Mouse (Mus musculus): ENCODE measurements around the gene Cdrt4. TPM values are rescaled to one million over a fixed set of nuclear protein-coding genes. Genes with fewer than 3 reads are reported as not detected.

Cdrt4 gene
- polyA plus RNA-seq, 1 experiment: not detected

- TF ChIP-seq CTCF (IDR thresholded peaks at IDR 0.05; ENCODE audit: insufficient read depth, low read depth, low read length): no peak
- no peak for TF ChIP-seq POLR2A (IDR thresholded peaks at IDR 0.05; ENCODE audit: insufficient read depth, low read depth, low read length)
- Histone ChIP-seq H3K27ac (ENCODE audit: insufficient read depth, low read depth, low read length) (no peak overlapping the region), H3K4me1 (ENCODE audit: control insufficient read depth, insufficient read depth, low read length) (peaks cover 6% of the 10 kb centered on the region; the same call in 1 of the 2 replicates), H3K4me3 (ENCODE audit: insufficient read depth, low read depth, low read length) (no peak overlapping the region)
- WGBS: 85% methylated on average over 6 of the region's 6 CpGs
Observed at GRCm38 (mm10) chr11:63018083-63018622, 67.2 kb downstream of the Cdrt4 start.

GRCm38 (mm10) chr11:63020633-63021032 lies 69.6 kb downstream of the Cdrt4 start:
- Histone ChIP-seq H3K4me3 (ENCODE audit: insufficient read depth, low read depth, low read length) (no peak overlapping the region), H3K27ac (ENCODE audit: insufficient read depth, low read depth, low read length) (no peak overlapping the region), H3K4me1 (ENCODE audit: control insufficient read depth, insufficient read depth, low read length) (peaks cover 6% of the 10 kb centered on the region; the same call in 1 of the 2 replicates)
- TF ChIP-seq CTCF (IDR thresholded peaks at IDR 0.05; ENCODE audit: insufficient read depth, low read depth, low read length) (no peak), POLR2A (IDR thresholded peaks at IDR 0.05; ENCODE audit: insufficient read depth, low read depth, low read length) (no peak)

- WGBS: 86% methylated on average over 5 of the region's 5 CpGs
Observed at GRCm38 (mm10) chr11:63021141-63021806, 70.3 kb downstream of the Cdrt4 start.

GRCm38 (mm10) chr11:63023461-63023860 lies 72.5 kb downstream of the Cdrt4 start:
- Histone ChIP-seq H3K4me1 (ENCODE audit: control insufficient read depth, insufficient read depth, low read length) (peaks cover 10% of the 10 kb centered on the region), H3K4me3 (ENCODE audit: insufficient read depth, low read depth, low read length) (no peak overlapping the region), H3K27ac (ENCODE audit: insufficient read depth, low read depth, low read length) (no peak overlapping the region)
- WGBS: 70% methylated on average over 5 of the region's 5 CpGs
- no peak for TF ChIP-seq CTCF (IDR thresholded peaks at IDR 0.05; ENCODE audit: insufficient read depth, low read depth, low read length)
- no peak for TF ChIP-seq POLR2A (IDR thresholded peaks at IDR 0.05; ENCODE audit: insufficient read depth, low read depth, low read length)

More at GRCm38 (mm10) chr11:63021141-63021806, 70.3 kb downstream of the Cdrt4 start:
- Histone ChIP-seq H3K4me3 (ENCODE audit: insufficient read depth, low read depth, low read length) (no peak overlapping the region), H3K27ac (ENCODE audit: insufficient read depth, low read depth, low read length) (no peak overlapping the region), H3K4me1 (ENCODE audit: control insufficient read depth, insufficient read depth, low read length) (peaks cover 6% of the 10 kb centered on the region; the same call in 1 of the 2 replicates)
- TF ChIP-seq CTCF (IDR thresholded peaks at IDR 0.05; ENCODE audit: insufficient read depth, low read depth, low read length) (no peak), POLR2A (IDR thresholded peaks at IDR 0.05; ENCODE audit: insufficient read depth, low read depth, low read length) (no peak)

- 94% methylated on average over 2 of the region's 2 CpGs for WGBS
- H3K4me3 ChIP-seq (ENCODE audit: insufficient read depth, low read depth, low read length): no peak overlapping the region
- H3K27ac ChIP-seq (ENCODE audit: insufficient read depth, low read depth, low read length): no peak overlapping the region
- H3K4me1 ChIP-seq (ENCODE audit: control insufficient read depth, insufficient read depth, low read length): peaks cover 10% of the 10 kb centered on the region
- TF ChIP-seq POLR2A (IDR thresholded peaks at IDR 0.05; ENCODE audit: insufficient read depth, low read depth, low read length): no peak
- no peak for TF ChIP-seq CTCF (IDR thresholded peaks at IDR 0.05; ENCODE audit: insufficient read depth, low read depth, low read length)
Observed at GRCm38 (mm10) chr11:63024136-63024535, 73.1 kb downstream of the Cdrt4 start.

- Histone ChIP-seq H3K27ac (ENCODE audit: insufficient read depth, low read depth, low read length) (no peak overlapping the region), H3K4me1 (ENCODE audit: control insufficient read depth, insufficient read depth, low read length) (peaks cover 11% of the 10 kb centered on the region), H3K4me3 (ENCODE audit: insufficient read depth, low read depth, low read length) (no peak overlapping the region)
- 35% methylated on average over 6 of the region's 6 CpGs for WGBS
- TF ChIP-seq CTCF (IDR thresholded peaks at IDR 0.05; ENCODE audit: insufficient read depth, low read depth, low read length): no peak
- TF ChIP-seq POLR2A (IDR thresholded peaks at IDR 0.05; ENCODE audit: insufficient read depth, low read depth, low read length): no peak
Observed at GRCm38 (mm10) chr11:63025476-63025875, 74.5 kb downstream of the Cdrt4 start.

GRCm38 (mm10) chr11:63026651-63027141 lies 75.7 kb downstream of the Cdrt4 start:
- TF ChIP-seq POLR2A (IDR thresholded peaks at IDR 0.05; ENCODE audit: insufficient read depth, low read depth, low read length) (no peak), CTCF (IDR thresholded peaks at IDR 0.05; ENCODE audit: insufficient read depth, low read depth, low read length) (no peak)
- Histone ChIP-seq H3K4me3 (ENCODE audit: insufficient read depth, low read depth, low read length) (no peak overlapping the region), H3K4me1 (ENCODE audit: control insufficient read depth, insufficient read depth, low read length) (peaks cover 6% of the 10 kb centered on the region), H3K27ac (ENCODE audit: insufficient read depth, low read depth, low read length) (no peak overlapping the region)
- WGBS: 62% methylated on average over 9 of the region's 9 CpGs

GRCm38 (mm10) chr11:63028131-63028530 lies 77.1 kb downstream of the Cdrt4 start:
- Histone ChIP-seq H3K27ac (ENCODE audit: insufficient read depth, low read depth, low read length) (no peak overlapping the region), H3K4me3 (ENCODE audit: insufficient read depth, low read depth, low read length) (no peak overlapping the region), H3K4me1 (ENCODE audit: control insufficient read depth, insufficient read depth, low read length) (peaks cover 6% of the 10 kb centered on the region)
- 89% methylated on average over 3 of the region's 3 CpGs for WGBS
- TF ChIP-seq CTCF (IDR thresholded peaks at IDR 0.05; ENCODE audit: insufficient read depth, low read depth, low read length) (no peak), POLR2A (IDR thresholded peaks at IDR 0.05; ENCODE audit: insufficient read depth, low read depth, low read length) (no peak)

- Histone ChIP-seq H3K4me3 (ENCODE audit: insufficient read depth, low read depth, low read length) (no peak overlapping the region), H3K4me1 (ENCODE audit: control insufficient read depth, insufficient read depth, low read length) (peaks cover 6% of the 10 kb centered on the region), H3K27ac (ENCODE audit: insufficient read depth, low read depth, low read length) (no peak overlapping the region)
- TF ChIP-seq POLR2A (IDR thresholded peaks at IDR 0.05; ENCODE audit: insufficient read depth, low read depth, low read length) (no peak), CTCF (IDR thresholded peaks at IDR 0.05; ENCODE audit: insufficient read depth, low read depth, low read length) (no peak)
- 80% methylated on average over 4 of the region's 4 CpGs for WGBS
Observed at GRCm38 (mm10) chr11:63029148-63029714, 78.2 kb downstream of the Cdrt4 start.
